Comparison of ENCODE assay signal across 8 mouse cellular contexts in genomic region chr9:67759956-67760764, GRCm38 (mm10). TPM values are rescaled to one million over a fixed set of nuclear protein-coding genes. Genes with fewer than 3 reads are reported as not detected.
A peak's percentile ranks its signal among the peaks of the same experiment; 100 is the strongest.
DNase-seq lines count a peak whose midpoint lies in the region; ATAC-seq and TF ChIP-seq lines count a peak whose summit lies in the region.
"Not testable (repeated sequence)": the region's sequence is repeated elsewhere in the genome, so short reads cannot be mapped to it uniquely, and the experiment has no call there.

No protein-coding gene starts in this region.

- peak overlapping the region; percentile 60 for H3K9ac ChIP-seq in embryonic facial prominence, embryonic 11.5 days (replicated peaks; ENCODE audit: low read length)
- H3K9ac ChIP-seq in hindbrain, postnatal 0 days (replicated peaks; ENCODE audit: low read length): peak overlapping the region; percentile 61
- H3K9ac ChIP-seq in lung, embryonic 16.5 days (ENCODE audit: low read length): peak overlapping the region; percentile 68

- peak overlapping the region; percentile 58 for H3K4me3 ChIP-seq in embryonic facial prominence, embryonic 11.5 days (ENCODE audit: low read depth, low read length)
- H3K4me3 ChIP-seq in hindbrain, postnatal 0 days (ENCODE audit: low read length): peak overlapping the region; percentile 66
- peak overlapping the region; percentile 65 for H3K4me3 ChIP-seq in left cerebral cortex, adult 2 months
- peak overlapping the region; percentile 64 for H3K4me3 ChIP-seq in lung, embryonic 16.5 days (ENCODE audit: low read length)

- H3K4me2 ChIP-seq in embryonic facial prominence, embryonic 11.5 days (ENCODE audit: low read depth, low read length): peak overlapping the region; percentile 94
- peak overlapping the region; percentile 84 for H3K4me2 ChIP-seq in hindbrain, postnatal 0 days (ENCODE audit: low read depth, low read length)
- peak overlapping the region; percentile 90 for H3K4me2 ChIP-seq in lung, embryonic 16.5 days (ENCODE audit: low read depth, low read length)

- not testable (repeated sequence) for H3K9me3 ChIP-seq in embryonic facial prominence, embryonic 11.5 days (replicated peaks; ENCODE audit: control insufficient read depth, low read length); hindbrain, postnatal 0 days (ENCODE audit: low read length); lung, embryonic 16.5 days (ENCODE audit: control insufficient read depth, low read length)

- H3K27me3 ChIP-seq in embryonic facial prominence, embryonic 11.5 days (ENCODE audit: control insufficient read depth, insufficient read depth, low read length): peaks cover 13% of the 10 kb centered on the region
- not testable (repeated sequence) for H3K27me3 ChIP-seq in hindbrain, postnatal 0 days (ENCODE audit: insufficient read depth, low read length)
- H3K27me3 ChIP-seq in lung, embryonic 16.5 days (ENCODE audit: control insufficient read depth, insufficient read depth, low read depth, low read length): peaks cover 17% of the 10 kb centered on the region

- peak; percentile 92 for ATAC-seq in embryonic facial prominence, embryonic 11.5 days (replicated peaks; ENCODE audit: insufficient number of reproducible peaks, low FRiP score, low TSS enrichment, low read depth)
- ATAC-seq in hindbrain, postnatal 0 days: peak; percentile 93
- ATAC-seq in lung, embryonic 16.5 days (ENCODE audit: low read depth): peak; percentile 90

- H3K4me1 ChIP-seq in embryonic facial prominence, embryonic 11.5 days (ENCODE audit: control insufficient read depth, insufficient read depth, low read length); hindbrain, postnatal 0 days (ENCODE audit: insufficient read depth, low read length); lung, embryonic 16.5 days (replicated peaks; ENCODE audit: control insufficient read depth, insufficient read depth, low read length): not testable (repeated sequence)

- not testable (repeated sequence) for H3K27ac ChIP-seq in embryonic facial prominence, embryonic 11.5 days (replicated peaks; ENCODE audit: low read depth, low read length)
- peak overlapping the region; percentile 83 for H3K27ac ChIP-seq in hindbrain, postnatal 0 days
- H3K27ac ChIP-seq in left cerebral cortex, adult 2 months: peak overlapping the region; percentile 90
- H3K27ac ChIP-seq in lung, embryonic 16.5 days (ENCODE audit: low read length): 0 out of 2 replicates have a peak overlapping the region, but pooled peaks have one; percentile 10

- TF ChIP-seq CTCF in hindbrain, postnatal 0 days (IDR thresholded peaks at IDR 0.05; ENCODE audit: low read depth): peak; percentile 18; the same call in 1 of the 2 replicates
- not testable (repeated sequence) for TF ChIP-seq CTCF in left cerebral cortex, adult 2 months (IDR thresholded peaks at IDR 0.05)

- intact Hi-C loops in left cerebral cortex, adult 2 months (cut with DNase I): loop anchor here (2.0 to 10.0 kb wide), 3 partner anchors 43 to 212 kb away; no protein-coding TSS in a partner anchor

- WGBS in embryonic facial prominence, embryonic 11.5 days: under 1% methylated on average over 80 of the region's 114 CpGs
- 1% methylated on average over 63 of the region's 114 CpGs for WGBS in hindbrain, postnatal 0 days
- under 1% methylated on average over 90 of the region's 114 CpGs for WGBS in lung, embryonic 16.5 days

- not testable (repeated sequence) for H3K36me3 ChIP-seq in embryonic facial prominence, embryonic 11.5 days (replicated peaks; ENCODE audit: control insufficient read depth, insufficient read depth, low read depth, low read length); hindbrain, postnatal 0 days (ENCODE audit: insufficient read depth, low read length); lung, embryonic 16.5 days (ENCODE audit: control insufficient read depth, insufficient read depth, low read length)

- peak; percentile 60 for DNase-seq in adrenal gland, postnatal 36 days
- peak; percentile 70 for DNase-seq in embryonic facial prominence, embryonic 11.5 days (ENCODE audit: low spot score)
- peak; percentile 29 to 57 for DNase-seq in gastrocnemius, postnatal 4 days (ENCODE audit: low spot score in 2 of 2)
- DNase-seq in hindbrain, postnatal 0 days (ENCODE audit: low spot score): peak; percentile 81
- DNase-seq in left cerebral cortex, adult 2 months (ENCODE audit: extremely low spot score in 1 of 2, low spot score in 2 of 2): peak; percentile 76
- peak; percentile 54 for DNase-seq in ovary, postnatal 36 days (ENCODE audit: low spot score)
- DNase-seq in yolk sac, embryonic 10.5 days (ENCODE audit: low spot score): peak; percentile 17

RNA-seq across cellular contexts. Expression of gene C2cd4b, which starts 0.9 kb away (rescaled TPM):
- total RNA-seq in adrenal gland, postnatal 36 days (2021): 1 to 10 TPM; 1.1 to 2.0 TPM
- polyA plus RNA-seq in embryonic facial prominence, embryonic 11.5 days (2014; fragmentation: Nextera tagmentation; extraction: Ambion mirVana): not detected in 2 replicates
- under 1 TPM; 0.86 to 0.88 TPM for total RNA-seq in gastrocnemius, postnatal 4 days (2021)
- 2.1 and 2.5 TPM in 2 replicates for total RNA-seq in hindbrain, postnatal 0 days (2014; rRNA removed)
- polyA plus RNA-seq in hindbrain, postnatal 0 days (2015; fragmentation: Nextera tagmentation; extraction: Ambion mirVana): 3.2 and 4.0 TPM in 2 replicates
- total RNA-seq in left cerebral cortex, adult 2 months (2021): 1 to 10 TPM; 4.0 to 4.6 TPM
- 0.16 TPM in 1 of 2 replicates, not detected in the other for polyA plus RNA-seq in lung, embryonic 16.5 days (2015; fragmentation: Nextera tagmentation; extraction: Ambion mirVana)

Comparison
In these comparisons a context has a peak if more than half of its experiments do, and no peak if none do; other contexts are left out.
1. DNase-seq: peak in every context shown above with its lines; median percentile 81 in hindbrain, postnatal 0 days; 76 in left cerebral cortex, adult 2 months; 70 in embryonic facial prominence, embryonic 11.5 days; 60 in adrenal gland, postnatal 36 days; 54 in ovary, postnatal 36 days; 43 in gastrocnemius, postnatal 4 days; 17 in yolk sac, embryonic 10.5 days.